Mouse (Mus musculus) G1E (cell line): ENCODE results near the gene Hdhd3. TPM values are rescaled to one million over a fixed set of nuclear protein-coding genes. Genes with fewer than 3 reads are reported as not detected.

ENCODE experiments used
- ATAC-seq: 2 replicates; pipeline ENCODE4 v1.8.0; 2016; ENCODE audit warnings: mild to moderate bottlenecking; ENCODE audit not compliant: insufficient number of reproducible peaks, poor library complexity, low FRiP score, severe bottlenecking; ENCODE audit errors: extremely low read depth
- DNase-seq: peaks from one replicate; pipeline ENCODE4 v3.0.0; 2012; ENCODE audit warnings: low spot score
- H3K27me3 ChIP-seq: 2 replicates; pipeline ENCODE4 v1.6.1; 2012; ENCODE audit warnings: mild to moderate bottlenecking, low read length, inconsistent platforms; ENCODE audit not compliant: insufficient read depth
- H3K36me3 ChIP-seq: replicated peaks from 2 replicates; pipeline ENCODE3; 2012; ENCODE audit warnings: mild to moderate bottlenecking, inconsistent platforms
- H3K4me1 ChIP-seq: 2 replicates; pipeline ENCODE4 v1.6.1; 2012; ENCODE audit warnings: low read depth, low read length, inconsistent platforms, mixed read lengths; ENCODE audit not compliant: insufficient read depth
- H3K4me3 ChIP-seq: 2 replicates; pipeline ENCODE4 v1.5.1; 2012; ENCODE audit warnings: low read depth, mild to moderate bottlenecking, inconsistent platforms, low read length, moderate library complexity, mixed read lengths
- H3K9me3 ChIP-seq: replicated peaks from 2 replicates; pipeline ENCODE4 v1.6.1; 2012; ENCODE audit warnings: inconsistent platforms
- CTCF ChIP-seq: IDR thresholded peaks from 2 replicates; pipeline ENCODE4 v1.5.1; 2012; ENCODE audit warnings: low read depth, low read length, inconsistent platforms, mixed read lengths
- GATA1 ChIP-seq: IDR thresholded peaks from 2 replicates; pipeline ENCODE4 v1.6.1; 2012; ENCODE audit warnings: borderline replicate concordance, low read length, inconsistent platforms, mixed read lengths
- GATA2 ChIP-seq: IDR thresholded peaks from 2 replicates; pipeline ENCODE4 v1.6.1; 2012; ENCODE audit warnings: low read depth, low read length, inconsistent platforms, borderline replicate concordance
- POLR2AphosphoS5 ChIP-seq: IDR thresholded peaks from 2 replicates; pipeline ENCODE4 v1.6.1; 2012; ENCODE audit warnings: low read depth, low read length, inconsistent platforms; ENCODE audit not compliant: insufficient replicate concordance
- TAL1 ChIP-seq: conservative IDR thresholded peaks from 2 replicates; pipeline ENCODE4 v1.6.1; 2012; ENCODE audit warnings: low read depth, low read length, inconsistent platforms, mixed read lengths
- polyA plus RNA-seq: library from polyadenylated mRNA; stranded (reverse); fragments of >175 nt; gene quantifications from 2 replicates; pipeline ENCODE4 v1.2.3, GENCODE M21; 2012
- total RNA-seq, 2 experiments: library from RNA; stranded (forward) in 1 of 2; stranded (reverse) in 1 of 2; fragments of 200-1000 nt in 1 of 2; fragments of >200 nt in 1 of 2; fragmentation: Nextera tagmentation in 1 of 2; gene quantifications; 2 replicates each; pipeline ENCODE4 v1.2.3; 2014 to 2017

Hdhd3 gene
- total RNA-seq (2014; fragmentation: Nextera tagmentation) (1.8 and 2.3 TPM in 2 replicates), total RNA-seq (2017) (1.3 and 1.7 TPM in 2 replicates), polyA plus RNA-seq (1.7 and 3.0 TPM in 2 replicates)

DNA sequence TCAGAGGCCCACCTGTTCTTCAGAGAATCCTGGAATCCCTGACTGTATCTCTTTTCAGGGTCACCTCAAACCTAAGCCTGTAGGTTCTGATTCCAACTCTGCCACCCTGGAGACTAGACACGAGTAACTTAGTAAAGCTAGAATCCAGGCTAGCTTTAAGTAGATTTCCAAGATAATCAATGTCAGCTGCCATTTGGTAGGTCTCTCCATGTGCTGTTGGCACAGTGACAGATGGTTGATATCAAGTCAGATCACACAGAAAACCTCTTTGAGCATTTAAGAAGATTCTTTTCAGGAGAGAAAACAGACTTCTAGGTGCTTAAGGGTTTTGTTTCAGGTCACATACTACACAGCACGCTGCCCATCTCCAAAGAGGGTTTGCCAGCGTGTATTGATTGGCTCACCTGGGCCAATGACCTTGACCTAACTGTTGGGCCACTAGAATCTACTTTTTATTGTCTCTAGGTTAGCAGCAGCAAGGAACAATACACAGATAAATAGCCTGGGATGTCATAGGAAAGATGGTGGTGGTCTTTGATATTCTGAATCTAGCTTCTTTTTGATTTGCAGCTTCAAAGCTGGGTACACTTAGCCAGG is at the start of gene Hdhd3:
TSS of gene Hdhd3 (minus strand) at position 94 of the 597 bp plus-strand sequence.
- DNase-seq (no peak), ATAC-seq (no peak)
- TF ChIP-seq GATA1, result no peak
- TF ChIP-seq CTCF, result no peak
- no peak for TF ChIP-seq GATA2
- no peak for TF ChIP-seq TAL1
- no peak for TF ChIP-seq POLR2AphosphoS5
- Histone ChIP-seq H3K36me3 (peaks cover 36% of the 10 kb centered on the region), H3K9me3 (no peaks in the 10 kb centered on the region), H3K27me3 (no peaks in the 10 kb centered on the region), H3K4me3 (peak within 1 kb of the TSS; percentile 76), H3K4me1 (peaks cover 57% of the 10 kb centered on the region)

DNA sequence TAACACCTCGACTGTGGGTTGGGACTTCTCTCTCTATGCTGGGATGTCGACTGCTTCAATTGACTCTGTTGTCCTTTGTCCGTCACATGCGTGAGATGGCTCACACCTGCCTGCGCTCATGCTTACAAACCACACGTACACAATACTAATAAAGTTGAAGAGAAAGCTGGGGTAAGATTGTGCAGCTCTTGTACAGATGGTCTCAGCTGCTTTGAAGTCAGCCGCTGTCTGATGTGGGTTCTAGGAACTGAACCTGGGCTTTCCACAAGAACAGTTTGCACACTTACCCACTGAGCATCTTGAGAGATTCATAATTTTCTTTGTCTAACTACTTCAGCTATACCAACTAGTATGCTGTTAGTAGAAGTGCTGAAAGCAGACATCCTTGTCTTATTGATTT is 48.7 kb upstream of the Hdhd3 start:
- Histone ChIP-seq H3K27me3 (no peaks in the 10 kb centered on the region), H3K9me3 (no peaks in the 10 kb centered on the region), H3K4me1 (no peaks in the 10 kb centered on the region), H3K4me3 (no peak overlapping the region), H3K36me3 (no peaks in the 10 kb centered on the region)
- no peak for TF ChIP-seq CTCF
- DNase-seq (no peak), ATAC-seq (no peak)

GRCm38 (mm10) chr4:62544801-62545200 is 41.5 kb upstream of the Hdhd3 start:
- ATAC-seq (no peak), DNase-seq (no peak)
- H3K4me3 ChIP-seq, result no peak overlapping the region
- peaks cover 4% of the 10 kb centered on the region for H3K27me3 ChIP-seq
- TF ChIP-seq GATA2 (no peak), CTCF (no peak), POLR2AphosphoS5 (no peak), TAL1 (no peak), GATA1 (no peak)
- no peaks in the 10 kb centered on the region for H3K36me3 ChIP-seq
- no peaks in the 10 kb centered on the region for H3K4me1 ChIP-seq
- no peaks in the 10 kb centered on the region for H3K9me3 ChIP-seq

DNA sequence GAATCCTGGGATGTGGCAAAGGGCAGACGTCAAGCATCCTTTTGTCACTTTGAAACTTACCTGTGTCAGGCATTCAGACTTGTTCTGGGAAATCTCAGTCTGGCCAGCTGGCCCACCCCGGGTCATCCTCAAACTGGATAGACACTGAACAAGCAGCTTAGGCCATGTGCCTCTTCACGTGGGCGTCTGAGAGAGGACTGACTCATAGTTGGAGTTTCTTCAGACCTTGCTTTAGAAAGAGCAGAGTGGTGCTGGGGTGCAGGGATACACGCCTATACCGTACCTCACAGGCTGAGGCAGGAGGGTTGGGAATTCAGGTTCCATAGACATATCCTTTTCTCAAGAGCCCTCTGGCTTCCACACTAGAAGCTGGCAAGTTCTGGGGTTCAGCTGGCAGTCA is 40.5 kb upstream of the Hdhd3 start:
- H3K4me3 ChIP-seq, result no peak overlapping the region
- H3K4me1 ChIP-seq, result no peaks in the 10 kb centered on the region
- no peaks in the 10 kb centered on the region for H3K36me3 ChIP-seq
- H3K9me3 ChIP-seq, result no peaks in the 10 kb centered on the region
- H3K27me3 ChIP-seq, result peaks cover 4% of the 10 kb centered on the region
- no peak for ATAC-seq
- DNase-seq, result no peak
- TF ChIP-seq GATA2, result no peak
- TF ChIP-seq CTCF, result no peak
- TF ChIP-seq TAL1, result no peak
- no peak for TF ChIP-seq GATA1
- no peak for TF ChIP-seq POLR2AphosphoS5

- DNase-seq, result no peak
- ATAC-seq, result no peak
- H3K36me3 ChIP-seq, result no peaks in the 10 kb centered on the region
- H3K27me3 ChIP-seq, result peaks cover 4% of the 10 kb centered on the region
- H3K9me3 ChIP-seq, result no peaks in the 10 kb centered on the region
- TF ChIP-seq GATA1 (no peak), TAL1 (no peak), GATA2 (no peak), POLR2AphosphoS5 (no peak), CTCF (no peak)
- H3K4me3 ChIP-seq, result no peak overlapping the region
- H3K4me1 ChIP-seq, result no peaks in the 10 kb centered on the region
Measured at GRCm38 (mm10) chr4:62541802-62542201, 38.5 kb upstream of the Hdhd3 start.

GRCm38 (mm10) chr4:62533729-62534128 is 30.5 kb upstream of the Hdhd3 start:
- H3K36me3 ChIP-seq, result no peaks in the 10 kb centered on the region
- no peaks in the 10 kb centered on the region for H3K9me3 ChIP-seq
- TF ChIP-seq TAL1, result no peak
- TF ChIP-seq POLR2AphosphoS5, result no peak
- TF ChIP-seq CTCF, result no peak
- no peak for TF ChIP-seq GATA2
- no peak for TF ChIP-seq GATA1
- H3K4me3 ChIP-seq, result no peak overlapping the region
- DNase-seq, result no peak
- H3K27me3 ChIP-seq, result peaks cover 24% of the 10 kb centered on the region
- no peak for ATAC-seq
- H3K4me1 ChIP-seq, result peaks cover 3% of the 10 kb centered on the region; the same call in 1 of the 2 replicates

DNA sequence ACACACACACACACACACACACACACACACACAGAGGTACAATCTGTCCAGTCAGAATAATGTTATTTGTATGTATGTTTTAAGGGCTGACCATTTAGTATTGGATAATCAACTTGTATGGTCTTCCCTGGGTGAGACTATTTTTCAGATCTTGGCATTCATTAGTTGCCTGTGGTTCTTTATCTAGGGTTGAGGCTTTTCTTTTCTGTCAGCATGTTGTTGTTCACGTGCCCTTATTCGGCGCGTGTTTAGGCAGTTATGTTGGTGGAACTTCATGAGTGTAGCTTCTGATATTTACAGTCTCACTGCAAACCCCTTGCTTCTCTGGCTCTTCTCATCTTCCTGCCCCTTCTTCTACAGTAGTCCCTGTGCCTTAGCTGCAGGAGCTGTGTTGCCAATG is 24.4 kb upstream of the Hdhd3 start:
- no peak for ATAC-seq
- TF ChIP-seq TAL1 (no peak), GATA2 (no peak), CTCF (no peak), GATA1 (no peak), POLR2AphosphoS5 (no peak)
- H3K4me3 ChIP-seq, result no peak overlapping the region

More for the DNA sequence above, 24.4 kb upstream of the Hdhd3 start:
- no peaks in the 10 kb centered on the region for H3K9me3 ChIP-seq
- H3K4me1 ChIP-seq, result peaks cover 21% of the 10 kb centered on the region
- H3K27me3 ChIP-seq, result peaks cover 31% of the 10 kb centered on the region
- DNase-seq, result no peak
- peaks cover 20% of the 10 kb centered on the region for H3K36me3 ChIP-seq
